Mouse (Mus musculus) hindlimb bud, embryonic 11.5 days (tissue): ENCODE data around the gene Cped1.

Experiments used
- DNase-seq: peaks from one replicate; pipeline ENCODE4 v3.0.0-alpha.2; 2012; ENCODE audit warnings: low read depth, low spot score; ENCODE audit errors: extremely low spot score

Gene Cped1

DNA sequence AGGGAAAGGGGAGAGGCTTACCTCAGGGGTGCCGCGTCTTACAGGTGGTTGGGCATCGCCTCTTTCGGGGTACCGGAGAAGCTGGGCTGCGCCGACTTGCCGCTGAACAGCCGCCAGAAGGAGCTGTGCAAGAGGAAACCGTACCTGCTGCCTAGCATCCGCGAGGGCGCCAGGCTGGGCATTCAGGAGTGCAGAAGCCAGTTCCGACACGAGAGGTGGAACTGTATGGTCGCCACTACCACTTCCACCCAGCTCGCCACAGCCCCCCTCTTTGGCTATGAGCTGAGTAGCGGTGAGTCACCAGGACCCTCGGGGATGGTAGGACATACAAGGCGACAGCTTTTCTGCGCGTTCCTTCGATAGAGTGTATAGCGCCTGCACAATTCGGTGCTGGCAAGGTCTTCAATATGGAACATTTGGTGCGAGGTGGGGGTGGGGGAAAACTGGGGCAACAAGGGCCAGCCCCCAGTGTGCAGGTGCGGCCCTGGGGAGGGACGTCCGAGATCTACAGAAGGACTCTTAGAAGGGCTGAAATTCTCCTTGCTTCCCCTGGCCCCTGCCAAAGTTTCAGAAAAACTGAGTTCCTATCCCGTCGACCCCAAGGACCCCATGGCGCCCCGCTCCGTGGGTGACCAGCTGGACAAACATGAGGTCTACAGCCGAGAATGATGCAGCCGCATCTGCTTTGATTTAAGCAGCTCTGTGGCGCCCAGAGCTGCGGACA, 303.2 kb downstream of the Cped1 start:
- DNase-seq = no peak

DNA sequence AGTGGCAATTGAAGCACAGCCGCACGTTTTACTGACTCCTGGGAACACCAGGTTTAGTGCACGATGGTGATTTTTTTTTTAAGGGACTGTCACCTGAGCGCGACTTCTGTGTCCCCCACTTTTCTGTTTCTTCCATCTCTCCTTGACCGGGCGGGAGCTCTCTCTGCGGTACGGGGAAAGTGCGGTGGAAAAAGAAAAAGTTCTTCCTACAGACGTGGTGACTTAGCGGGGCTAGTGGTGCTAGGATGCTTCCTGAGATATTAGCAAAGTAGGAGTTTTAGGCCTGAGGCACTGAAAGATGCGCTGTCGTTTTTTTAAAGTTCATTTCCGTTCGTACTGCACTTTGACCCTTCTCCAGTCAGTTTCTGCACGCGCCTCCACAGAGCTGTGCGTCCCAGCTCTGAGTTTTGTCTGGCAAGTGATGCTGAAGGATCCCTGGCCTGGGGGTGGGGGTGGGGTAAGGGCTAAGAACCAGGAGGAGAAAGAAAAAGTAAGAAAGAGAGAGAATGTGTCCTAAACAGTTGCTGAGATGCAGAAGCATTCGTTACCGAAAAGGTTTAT, 303.8 kb downstream of the Cped1 start:
- DNase-seq = no peak

DNA sequence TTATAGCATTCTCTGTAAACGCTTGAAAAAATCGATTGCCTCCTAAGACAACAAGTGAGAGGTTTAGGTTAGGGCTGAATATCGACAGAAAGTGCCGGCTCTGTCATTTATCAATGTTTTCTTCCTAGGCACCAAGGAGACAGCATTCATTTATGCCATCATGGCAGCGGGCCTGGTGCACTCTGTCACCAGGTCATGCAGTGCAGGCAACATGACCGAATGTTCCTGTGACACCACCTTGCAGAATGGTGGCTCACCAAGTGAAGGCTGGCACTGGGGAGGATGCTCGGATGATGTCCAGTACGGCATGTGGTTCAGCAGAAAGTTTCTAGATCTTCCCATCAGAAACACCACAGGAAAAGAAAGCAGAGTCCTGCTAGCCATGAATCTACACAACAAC, 305.1 kb downstream of the Cped1 start:
- DNase-seq = no peak

DNA sequence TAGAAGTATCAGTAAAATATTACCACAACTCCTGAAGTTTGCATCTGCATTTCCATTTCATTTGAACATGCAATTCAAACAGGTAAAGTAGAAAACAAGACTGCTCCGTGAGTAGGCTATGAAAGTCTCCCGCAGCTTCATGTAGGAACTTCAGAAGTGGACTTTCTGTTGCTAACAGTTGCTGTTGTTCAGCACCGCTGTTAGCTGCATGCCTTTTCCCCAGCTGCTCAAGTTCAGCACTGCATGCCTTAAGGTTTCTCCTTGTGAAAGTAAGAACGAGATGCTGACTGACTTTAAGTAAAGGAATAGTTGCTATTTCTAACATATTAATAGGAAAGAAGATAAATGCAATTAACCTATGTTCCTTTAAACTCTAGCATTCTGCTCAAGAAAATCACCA, 306.3 kb downstream of the Cped1 start:
- no peak for DNase-seq

DNA sequence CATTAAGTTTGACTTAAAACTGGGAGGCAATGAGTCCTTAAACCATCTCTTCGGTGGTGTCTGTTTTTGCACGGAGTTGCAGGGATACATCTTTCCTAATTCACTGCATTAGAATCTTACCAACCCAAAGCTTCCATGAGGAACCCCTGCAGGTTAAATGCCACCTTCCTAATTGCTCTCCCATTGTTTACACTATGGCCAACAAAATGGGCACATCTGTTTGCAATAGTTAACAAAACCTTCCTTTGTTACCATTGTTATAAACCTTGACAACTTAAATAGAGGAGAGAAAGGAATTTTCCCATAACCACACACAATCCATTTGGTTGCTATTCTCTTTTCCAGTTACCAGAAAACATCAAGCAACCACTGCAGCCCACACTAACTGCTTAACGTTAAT, 308.2 kb downstream of the Cped1 start:
- DNase-seq = no peak

DNA sequence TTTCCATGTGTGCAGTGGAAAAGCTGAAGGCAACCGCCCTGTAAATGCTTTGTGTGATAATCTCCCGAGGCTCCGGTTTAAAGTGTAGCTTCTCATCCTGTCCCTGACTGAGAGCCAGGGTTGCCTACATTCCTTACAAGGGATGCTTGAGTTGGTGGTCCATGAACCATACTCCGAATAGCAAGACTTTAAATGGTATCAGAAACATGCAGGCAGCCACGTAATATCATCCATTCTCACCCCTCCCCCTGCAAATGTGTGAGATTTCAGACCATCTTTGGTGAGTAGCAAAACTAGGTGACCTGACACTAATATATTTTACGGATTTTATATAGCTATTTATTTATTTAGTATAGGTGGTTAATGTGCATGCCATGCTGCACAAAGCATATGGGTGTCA, 311.3 kb downstream of the Cped1 start:
- DNase-seq = no peak

DNA sequence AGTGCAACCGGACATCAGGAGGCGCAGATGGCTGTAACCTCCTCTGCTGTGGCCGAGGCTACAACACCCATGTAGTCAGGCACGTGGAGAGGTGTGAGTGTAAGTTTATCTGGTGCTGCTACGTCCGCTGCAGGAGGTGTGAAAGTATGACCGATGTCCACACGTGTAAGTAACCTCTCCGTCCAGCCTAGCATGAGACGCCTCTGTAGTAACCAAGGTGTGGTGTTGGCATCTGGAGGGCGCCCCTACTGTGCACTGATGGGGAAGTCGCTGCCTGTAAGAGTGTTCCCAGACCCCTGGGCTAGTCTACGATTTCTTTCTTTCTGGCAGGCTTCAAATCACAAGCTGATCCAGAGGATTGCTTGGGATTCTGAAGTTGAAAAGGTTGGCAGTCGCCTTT, 312.3 kb downstream of the Cped1 start:
- DNase-seq = no peak
